Mouse (Mus musculus) Muller cell, postnatal 12 days (primary cell): Measurements from ENCODE around the gene Nucks1.
A peak's percentile ranks its signal among the peaks of the same experiment; 100 is the strongest.
"Not testable (repeated sequence)": the region's sequence is repeated elsewhere in the genome, so short reads cannot be mapped to it uniquely, and the experiment has no call there.

Experiments
- DNase-seq: peaks from one replicate; pipeline ENCODE4 v3.0.0-alpha.2; 2015; ENCODE audit errors: inconsistent ontology term

Nucks1 gene

DNA sequence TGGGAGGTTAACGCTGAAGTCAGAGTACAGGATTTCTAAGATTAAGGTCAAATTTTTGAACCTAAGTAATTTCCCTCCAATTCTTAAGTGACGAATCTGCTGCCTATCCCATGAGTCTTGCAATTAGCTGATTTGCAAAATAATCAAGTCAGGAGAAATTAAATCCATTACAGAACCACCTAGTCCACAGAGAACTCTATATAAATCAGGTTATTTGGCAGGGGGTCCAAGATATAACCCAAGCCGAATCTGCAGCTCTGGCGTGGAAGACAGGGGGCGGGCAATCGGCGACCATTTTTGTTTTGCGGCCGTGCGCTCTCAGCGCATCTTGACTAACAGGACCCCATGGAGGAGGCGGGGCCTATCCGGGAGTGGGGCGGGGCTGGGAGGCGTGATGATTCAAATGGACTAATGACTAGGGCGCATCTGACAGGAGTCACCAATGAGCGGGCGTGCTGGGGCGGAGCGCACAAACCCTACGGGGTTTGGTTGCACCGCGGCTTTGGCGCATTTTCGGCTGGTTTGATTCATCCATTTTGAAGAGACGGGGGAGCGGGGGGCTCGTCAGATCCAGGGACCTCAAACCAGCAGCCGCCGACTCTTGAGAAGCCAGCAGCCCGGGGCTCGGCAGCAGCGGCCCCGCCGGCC is at the start of gene Nucks1:
Gene Nucks1 (plus strand): TSS at position 534 of the 648 bp plus-strand sequence.
- DNase-seq, result peak; percentile 100

DNA sequence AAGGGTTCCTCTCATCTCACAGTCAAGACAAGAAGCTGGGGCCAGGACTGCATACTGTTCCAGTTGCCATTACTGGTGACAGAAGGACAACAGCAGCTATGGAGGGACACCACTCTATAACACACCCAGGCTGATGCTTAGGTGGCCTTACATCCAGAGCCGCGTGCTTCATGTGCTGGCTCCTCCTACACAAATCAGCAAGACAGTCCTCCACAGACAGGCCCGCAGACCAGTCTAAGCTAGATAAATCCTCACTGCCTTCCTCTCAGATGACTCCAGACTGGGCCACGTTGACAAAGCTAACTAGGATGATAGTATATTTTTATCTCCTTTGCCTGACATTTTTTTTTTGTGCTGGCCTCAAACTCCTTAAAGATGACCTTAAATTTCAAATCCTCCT is 48.5 kb upstream of the Nucks1 start:
- DNase-seq, result no peak

- DNase-seq, result no peak
Measured at GRCm38 (mm10) chr1:131865596-131865995, 44.7 kb upstream of the Nucks1 start.

DNA sequence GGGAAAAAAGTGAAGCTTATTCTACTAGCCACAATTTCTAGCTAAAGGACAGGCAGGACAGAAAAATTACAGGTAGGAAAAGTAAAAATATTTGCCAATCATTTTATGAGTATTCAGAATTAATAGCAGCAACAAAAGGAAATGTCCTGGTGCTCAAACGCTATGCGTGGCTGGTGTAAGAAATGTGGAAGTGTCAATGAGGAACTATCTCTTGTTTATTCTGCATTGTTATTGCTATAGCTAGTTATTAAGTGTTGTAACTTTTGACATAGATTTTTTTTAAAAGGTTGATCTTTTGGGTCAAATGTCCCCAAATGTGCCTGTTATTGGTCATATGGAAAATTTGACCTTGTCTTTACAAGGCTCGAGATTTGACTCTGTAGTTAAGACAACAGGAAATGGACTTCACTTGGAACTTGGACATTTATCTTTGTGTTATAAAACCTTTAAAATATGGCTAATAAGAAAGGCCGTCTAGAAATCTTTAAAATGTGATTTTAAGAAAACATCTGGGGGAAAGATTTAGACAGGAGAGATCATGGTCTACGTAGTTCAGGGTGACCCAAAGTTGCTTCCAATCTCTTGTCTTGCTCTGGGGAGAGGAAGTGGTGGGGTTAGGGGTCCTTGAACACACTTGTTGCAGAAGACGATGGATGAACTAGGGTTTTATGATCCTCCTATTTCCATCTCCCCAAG is 43.9 kb upstream of the Nucks1 start:
- DNase-seq, result no peak

DNA sequence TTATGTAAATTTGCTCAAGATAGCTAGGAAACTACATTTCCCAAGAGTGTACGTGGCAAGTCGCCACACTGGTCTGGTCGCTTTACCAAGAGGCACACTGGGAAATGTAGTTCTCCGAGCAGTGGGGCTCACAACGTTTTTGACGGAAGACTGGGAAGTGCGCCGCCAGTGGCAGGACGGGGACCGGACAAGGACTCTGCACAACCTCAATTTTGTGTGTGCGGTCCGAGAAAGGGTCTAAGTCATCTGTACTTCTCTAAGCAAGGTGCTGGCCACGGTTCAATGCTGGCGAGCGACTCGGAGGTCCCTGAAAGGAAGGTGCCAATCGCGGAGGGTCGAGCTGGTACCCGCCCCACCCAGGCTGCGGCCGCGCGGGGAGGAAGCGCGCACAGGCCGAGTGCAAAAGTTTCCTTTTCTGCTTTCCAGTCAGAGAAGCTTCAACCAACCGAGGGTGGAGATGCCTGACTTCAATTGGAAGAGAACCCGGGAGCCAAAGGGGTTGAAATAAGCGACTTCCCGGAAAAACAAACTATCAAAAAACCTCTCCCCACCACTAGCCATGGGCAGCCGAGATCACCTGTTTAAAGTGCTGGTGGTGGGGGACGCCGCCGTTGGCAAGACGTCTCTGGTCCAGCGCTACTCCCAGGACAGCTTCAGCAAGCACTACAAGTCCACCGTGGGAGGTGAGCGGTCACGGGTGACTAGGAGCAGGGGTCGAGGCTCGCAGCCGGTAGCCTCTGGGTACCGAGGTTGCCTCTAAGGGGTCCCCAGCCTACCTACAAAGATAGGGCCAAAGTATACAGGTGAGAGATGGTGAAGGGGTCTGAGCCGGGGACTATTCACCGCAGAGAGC is 43.0 kb upstream of the Nucks1 start, which contains the start of gene Rab29:
Gene Rab29 (plus strand): TSS at position 132 of the 853 bp plus-strand sequence.
- DNase-seq, result peak; percentile 92

- DNase-seq, result peak; percentile 52
Measured at GRCm38 (mm10) chr1:131867946-131868290, 42.4 kb upstream of the Nucks1 start.

DNA sequence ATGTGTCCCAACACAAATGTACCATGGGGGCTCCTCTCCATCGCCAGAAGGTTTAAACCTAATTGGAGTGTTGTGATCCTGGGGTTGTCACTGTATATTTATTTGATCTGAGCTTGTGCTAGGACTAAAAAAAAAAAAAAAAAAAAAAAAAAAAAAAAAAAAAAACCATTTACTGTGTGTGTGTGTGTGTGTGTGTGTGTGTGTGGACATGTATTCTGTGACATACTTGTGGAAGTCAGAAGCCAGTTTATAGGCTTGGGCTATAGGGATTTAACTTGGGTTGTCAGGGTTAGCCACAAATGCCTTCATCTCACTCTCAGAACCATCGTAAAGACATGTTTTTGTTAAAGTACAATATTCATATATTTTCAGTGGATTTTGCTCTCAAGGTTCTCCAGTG is 40.8 kb upstream of the Nucks1 start:
- no peak for DNase-seq

- DNase-seq, result no peak
Measured at GRCm38 (mm10) chr1:131872856-131873255, 37.5 kb upstream of the Nucks1 start.

- no peak for DNase-seq
Measured at GRCm38 (mm10) chr1:131879816-131880215, 30.5 kb upstream of the Nucks1 start.

GRCm38 (mm10) chr1:131882787-131883186 is 27.5 kb upstream of the Nucks1 start:
- no peak for DNase-seq

DNA sequence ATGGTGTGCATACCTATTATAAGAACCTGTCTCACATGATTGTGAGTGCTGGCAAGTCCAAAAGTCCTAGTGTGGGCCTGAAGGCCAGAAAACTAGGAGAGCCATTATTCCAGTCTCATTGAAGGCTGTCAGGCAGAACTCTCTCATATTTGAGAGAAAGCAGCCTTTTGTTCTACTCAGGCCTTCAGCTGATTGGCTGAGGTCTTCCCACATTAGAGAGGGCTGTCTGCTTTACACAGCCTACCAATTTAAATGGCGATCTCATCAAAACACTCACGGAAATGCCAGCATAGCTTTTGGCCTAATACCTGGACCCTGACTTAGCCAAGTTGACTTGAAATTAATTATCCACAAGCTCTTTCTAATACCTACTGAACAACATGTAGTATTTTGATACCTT is 24.2 kb upstream of the Nucks1 start:
- DNase-seq, result peak; percentile 80

DNA sequence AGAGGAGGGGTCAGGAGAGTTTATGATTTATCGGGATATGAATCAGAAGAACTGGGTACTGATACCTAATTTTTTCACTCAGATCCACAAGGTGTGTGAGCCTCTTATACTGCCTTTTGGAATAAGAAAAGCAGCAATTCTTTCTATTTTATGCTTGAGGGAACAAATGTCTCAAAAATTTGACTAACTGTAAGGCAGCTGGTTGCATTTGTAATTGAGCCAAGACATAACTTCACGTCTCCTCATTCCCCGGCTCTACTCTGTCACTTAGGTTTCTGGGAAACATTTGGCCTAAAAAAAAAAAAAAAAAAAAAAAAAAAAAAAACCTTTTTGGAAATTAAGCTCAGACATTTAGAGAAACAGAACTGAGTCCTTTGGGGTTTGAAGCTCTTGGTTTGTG is 23.7 kb upstream of the Nucks1 start:
- DNase-seq, result peak; percentile 84

DNA sequence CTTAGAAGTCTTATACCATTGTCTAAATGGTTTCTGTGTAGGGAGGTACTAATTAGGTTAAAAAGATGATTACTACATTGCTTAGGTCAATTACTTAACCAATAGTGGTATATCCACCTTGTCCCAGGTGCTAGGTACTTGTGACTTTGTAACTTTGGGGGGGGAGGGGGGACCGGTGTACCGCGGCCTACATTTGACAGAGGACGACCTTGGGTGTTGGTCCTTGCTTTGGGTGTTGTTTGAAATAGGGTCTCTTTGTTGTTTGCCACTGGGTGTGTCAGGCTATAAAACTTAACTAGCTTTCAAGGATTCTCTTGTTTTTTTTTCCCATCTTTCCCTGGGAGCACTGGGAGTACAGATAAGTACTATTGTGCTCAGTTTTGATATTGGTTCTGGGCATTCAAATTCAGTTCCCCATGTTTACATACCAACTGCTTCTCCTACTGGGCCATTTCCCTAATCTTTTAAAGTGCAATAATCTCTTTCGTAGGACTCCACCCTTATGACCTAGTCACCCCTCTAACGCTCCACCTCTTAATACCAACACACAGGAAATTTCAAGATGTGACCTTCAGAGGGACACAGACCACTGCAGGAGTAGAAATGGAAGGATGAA is 20.2 kb upstream of the Nucks1 start:
- DNase-seq, result no peak

GRCm38 (mm10) chr1:131891436-131891835 is 18.9 kb upstream of the Nucks1 start:
- no peak for DNase-seq

DNA sequence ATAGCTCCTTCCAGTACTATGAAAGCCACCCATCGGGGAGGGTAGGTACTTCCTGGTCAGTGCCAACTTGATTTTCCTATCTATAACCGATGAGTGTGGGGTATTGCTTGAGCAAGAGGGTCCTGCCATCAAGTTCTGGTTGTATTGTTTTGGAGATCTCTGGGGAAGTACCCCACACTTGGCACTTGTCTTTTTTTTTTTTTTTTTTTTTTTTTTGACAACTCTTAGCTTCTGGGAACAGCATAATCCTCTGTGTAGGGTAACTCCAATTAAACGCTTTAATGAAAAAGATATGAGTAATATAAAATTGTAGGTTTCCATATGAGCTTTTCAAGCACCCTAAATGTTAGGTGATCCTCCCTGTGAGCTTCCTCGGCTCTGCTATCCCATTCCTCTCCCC is 7.7 kb upstream of the Nucks1 start:
- DNase-seq, result no peak

- no peak for DNase-seq
Measured at GRCm38 (mm10) chr1:131903251-131903650, 7.1 kb upstream of the Nucks1 start.

- DNase-seq, result no peak
Measured at GRCm38 (mm10) chr1:131905497-131905896, 4.8 kb upstream of the Nucks1 start.

GRCm38 (mm10) chr1:131908456-131908855 is 1.9 kb upstream of the Nucks1 start:
- DNase-seq, result no peak

DNA sequence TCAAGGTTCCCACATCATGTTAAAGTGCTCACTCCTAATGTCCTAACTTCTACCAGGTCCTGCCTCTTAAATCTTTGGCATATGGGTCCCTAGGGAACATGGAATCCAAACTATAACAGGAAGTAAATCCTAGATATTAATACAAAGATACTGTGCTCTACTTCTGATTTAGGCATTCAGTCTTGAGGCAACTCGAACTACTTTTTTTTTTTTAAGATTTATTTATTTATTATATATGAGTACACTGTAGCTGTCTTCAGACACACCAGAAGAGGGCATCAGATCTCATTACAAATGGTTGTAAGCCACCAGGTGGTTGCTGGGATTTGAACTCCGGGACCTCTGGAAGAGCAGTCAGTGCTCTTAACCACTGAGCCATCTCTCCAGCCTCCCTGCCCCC is 1.1 kb upstream of the Nucks1 start:
- not testable (repeated sequence) for DNase-seq

- DNase-seq, result peak; percentile 88
Measured at GRCm38 (mm10) chr1:131910674-131911558, 582 bp downstream of the Nucks1 start.

DNA sequence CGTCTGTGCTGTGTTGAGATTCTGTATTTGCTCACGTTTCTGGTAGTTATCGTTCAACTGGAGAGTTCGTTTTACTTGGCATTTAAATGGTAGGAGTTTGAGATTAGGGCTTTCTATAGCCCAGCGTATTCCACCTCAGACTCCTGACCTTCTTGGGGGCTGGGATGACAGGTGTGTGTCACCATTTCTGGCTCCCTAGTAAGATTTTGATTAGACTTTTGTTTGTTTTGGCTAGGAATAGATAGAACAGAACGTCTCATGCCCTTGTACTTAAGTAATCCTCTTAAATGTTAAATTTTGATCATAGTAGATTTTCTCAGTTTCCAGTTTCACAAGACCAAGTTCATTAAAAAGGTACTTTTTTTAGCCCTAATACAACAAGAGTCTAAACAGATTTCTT is 7.3 kb downstream of the Nucks1 start:
- no peak for DNase-seq
